Mouse (Mus musculus) CD4-positive, CD25-positive, alpha-beta regulatory T cell (primary cell): ENCODE data around the gene Olfr96. TPM values are rescaled to one million over a fixed set of nuclear protein-coding genes. Genes with fewer than 3 reads are reported as not detected.

ENCODE experiments used
- polyA plus RNA-seq: library from polyadenylated mRNA; unstranded; fragments of 100-300 nt; shearing (Covaris generic); gene quantifications from one replicate; pipeline ENCODE4 v1.2.1, GENCODE M21; 2017

Olfr96 gene
- not detected for polyA plus RNA-seq

DNA sequence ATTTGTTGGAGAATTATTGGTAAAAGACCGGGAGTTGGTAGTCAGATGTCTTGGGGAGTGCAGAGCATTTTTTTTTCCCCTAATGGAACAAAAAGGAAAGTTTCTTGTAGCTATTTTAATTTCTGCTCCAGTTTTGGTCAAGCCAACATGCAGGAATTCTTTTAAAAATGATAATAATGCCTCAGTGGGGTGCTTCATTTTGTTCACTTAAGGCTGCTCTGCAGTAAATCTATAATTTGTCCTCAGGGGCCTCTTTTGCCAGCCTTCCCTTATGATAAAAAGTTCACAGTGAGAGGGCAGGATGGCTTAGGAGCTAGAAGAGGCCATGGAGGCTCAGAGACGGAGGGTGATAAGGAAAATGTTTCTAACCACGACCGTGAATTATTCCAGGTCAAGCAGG, at the start of gene Olfr96:
Gene Olfr96 (plus strand): TSS at position 301 of the 400 bp plus-strand sequence.

DNA sequence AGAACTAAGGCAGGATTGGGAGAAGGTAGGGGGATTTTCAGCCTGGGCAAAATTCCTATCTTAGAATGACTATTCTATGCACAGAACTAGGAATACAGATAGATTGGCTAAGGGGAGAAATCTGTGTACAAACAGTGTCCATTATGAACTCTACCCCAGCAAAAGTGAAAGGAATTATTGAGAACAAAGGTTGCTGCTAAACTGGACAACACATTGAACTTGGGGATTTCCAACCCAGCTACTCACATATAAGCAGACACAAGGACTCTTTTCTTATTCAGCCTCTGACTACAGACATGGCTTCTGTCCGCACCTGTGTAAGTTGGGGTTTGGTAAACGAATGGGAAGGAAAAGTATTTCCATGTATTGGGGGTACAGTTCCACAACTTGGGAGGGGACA, 26.3 kb upstream of the Olfr96 start, which contains the start of gene Ubd:
Gene Ubd (plus strand): TSS at position 237 of the 400 bp plus-strand sequence.

DNA sequence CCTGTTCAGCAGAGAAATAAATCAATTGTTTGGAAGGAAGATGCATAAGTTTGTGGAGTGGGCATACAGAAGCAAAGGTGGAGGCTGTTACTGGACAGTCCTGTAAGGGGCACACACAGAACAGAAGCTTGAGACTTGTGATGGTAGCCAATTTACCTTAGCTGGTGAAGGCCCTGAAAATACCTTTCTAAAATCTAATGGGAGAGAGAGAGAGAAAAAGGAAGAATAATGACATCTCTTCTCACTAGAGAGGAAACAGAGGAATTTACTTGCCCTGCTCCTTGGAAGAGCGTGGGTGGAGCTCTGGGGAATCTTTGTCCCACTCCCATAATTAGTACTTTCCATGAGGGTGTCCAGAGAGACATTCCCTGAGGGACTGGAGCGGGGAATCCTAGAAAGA, 19.1 kb upstream of the Olfr96 start, which contains the start of gene Olfr94:
Gene Olfr94 (minus strand): TSS at position 101 of the 400 bp plus-strand sequence.

DNA sequence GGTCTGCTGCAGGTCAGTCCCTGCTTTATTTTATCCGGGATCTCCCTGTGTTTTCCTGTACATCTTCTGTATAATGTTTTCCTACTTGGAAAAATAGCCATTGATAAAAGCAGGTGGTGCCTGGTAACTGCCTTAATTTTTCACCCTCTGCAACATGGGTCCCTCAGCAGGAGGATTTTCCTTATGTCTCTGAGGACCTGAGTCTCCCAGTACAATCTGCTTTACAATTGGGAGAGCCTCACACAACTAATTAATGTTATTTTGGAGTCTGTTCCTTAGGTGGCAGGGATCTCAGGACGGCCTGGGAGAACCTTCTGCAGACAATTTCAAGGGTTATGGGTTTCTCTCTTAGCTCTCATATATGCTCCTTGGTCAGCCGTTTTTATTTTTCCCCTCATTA, 6.9 kb upstream of the Olfr96 start, which contains the start of gene Olfr95:
Gene Olfr95 (minus strand): TSS at position 101 of the 400 bp plus-strand sequence.

DNA sequence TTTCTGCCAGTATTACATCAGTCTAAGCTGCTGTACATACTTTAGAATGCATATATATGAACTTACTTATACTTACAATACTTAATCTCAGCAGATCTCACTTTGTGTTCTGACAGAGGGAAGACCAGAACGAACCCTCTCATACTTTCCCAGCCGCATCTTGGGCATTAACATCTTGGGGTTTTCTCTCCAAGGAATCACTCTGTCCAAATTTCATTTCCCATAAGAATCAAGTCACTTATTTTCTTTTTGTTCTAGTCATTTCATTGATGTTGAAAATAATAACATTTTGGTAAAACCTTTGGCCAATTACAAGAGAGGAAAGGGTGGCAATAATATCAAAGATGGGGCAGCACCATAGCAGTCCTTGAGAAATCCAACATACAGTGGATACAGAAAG, 17.3 kb downstream of the Olfr96 start, which contains the start of gene Olfr97:
Gene Olfr97 (minus strand): TSS at position 101 of the 400 bp plus-strand sequence.

DNA sequence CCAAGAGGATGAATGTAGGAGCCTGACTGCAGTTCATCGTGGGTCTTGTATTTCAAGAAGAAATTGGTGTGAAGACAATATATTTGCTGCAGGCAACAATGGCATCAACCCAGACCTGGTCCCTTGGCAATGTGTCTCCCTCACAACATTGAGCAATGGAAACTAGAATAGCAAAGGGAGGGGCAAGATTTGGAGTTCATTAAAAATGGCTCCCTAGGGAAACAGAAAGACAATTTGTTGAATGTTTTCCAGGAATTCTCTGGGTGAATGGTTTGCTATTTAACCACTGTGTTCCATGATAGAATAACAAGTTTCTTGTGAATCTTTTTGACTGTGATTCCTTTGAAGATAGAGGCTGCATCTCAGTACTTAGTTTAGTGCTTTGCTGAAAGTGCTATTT, 43.7 kb downstream of the Olfr96 start, which contains the start of gene Olfr98:
Gene Olfr98 (minus strand): TSS at position 124 of the 400 bp plus-strand sequence.

DNA sequence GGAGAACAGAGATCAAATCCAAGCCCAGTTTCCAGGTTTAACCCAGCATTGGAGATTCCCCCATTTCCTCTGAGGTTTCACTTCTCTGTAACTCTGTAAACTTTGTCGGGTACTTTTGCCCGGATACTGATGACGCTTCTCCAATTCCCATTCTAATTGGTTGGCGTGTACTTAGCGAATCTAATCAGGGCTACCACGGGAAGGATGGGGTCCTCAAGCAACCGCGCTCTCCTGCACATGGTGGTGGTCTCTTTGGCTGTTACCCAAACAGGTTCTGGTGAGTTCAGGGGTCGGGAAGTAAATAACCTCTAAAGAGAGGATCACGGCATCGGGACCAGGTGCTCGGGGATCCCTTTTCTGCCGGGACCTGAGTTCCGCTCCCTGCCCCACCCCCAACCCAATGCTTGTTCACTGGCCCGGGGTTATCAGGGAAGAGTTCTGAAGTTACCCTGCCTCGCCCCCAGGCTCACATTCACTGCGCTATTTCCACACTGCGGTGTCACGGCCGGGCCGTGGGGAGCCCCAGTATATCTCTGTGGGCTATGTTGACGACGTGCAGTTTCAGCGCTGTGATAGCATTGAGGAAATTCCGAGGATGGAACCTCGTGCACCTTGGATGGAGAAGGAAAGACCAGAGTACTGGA, 50.2 kb downstream of the Olfr96 start, which contains the start of gene H2-M3:
Gene H2-M3 (plus strand): TSS at position 163 of the 644 bp plus-strand sequence.

Other genes starting within 250 kb of the Olfr96 start
- not detected for gene 2410137M14Rik, start 238.9 kb upstream of the Olfr96 start, polyA plus RNA-seq
- not detected for gene H2-M5, start 230.6 kb upstream of the Olfr96 start, polyA plus RNA-seq
- not detected for gene Zfp57, start 219.0 kb upstream of the Olfr96 start, polyA plus RNA-seq
- not detected for gene Mog, start 196.7 kb upstream of the Olfr96 start, polyA plus RNA-seq
- 12.6 TPM for gene Gabbr1, start 174.2 kb upstream of the Olfr96 start, polyA plus RNA-seq
- gene Olfr90, start 131.6 kb upstream of the Olfr96 start, polyA plus RNA-seq, result 0.20 TPM
- gene Olfr91, start 121.9 kb upstream of the Olfr96 start, polyA plus RNA-seq, result not detected
- gene Olfr92, start 100.1 kb upstream of the Olfr96 start, polyA plus RNA-seq, result not detected
- gene Olfr93, start 58.7 kb upstream of the Olfr96 start, polyA plus RNA-seq, result not detected
- gene Ubd, start 26.3 kb upstream of the Olfr96 start, polyA plus RNA-seq, result 0.38 TPM
- gene Olfr94, start 19.2 kb upstream of the Olfr96 start, polyA plus RNA-seq, result not detected
- not detected for gene Olfr95, start 7.0 kb upstream of the Olfr96 start, polyA plus RNA-seq
- not detected for gene Olfr97, start 17.2 kb downstream of the Olfr96 start, polyA plus RNA-seq
- not detected for gene Olfr98, start 43.6 kb downstream of the Olfr96 start, polyA plus RNA-seq
- 103 TPM for gene H2-M3, start 50.1 kb downstream of the Olfr96 start, polyA plus RNA-seq
- 2.4 TPM for gene Olfr99, start 63.3 kb downstream of the Olfr96 start, polyA plus RNA-seq
- 0.10 TPM for gene Olfr101, start 84.2 kb downstream of the Olfr96 start, polyA plus RNA-seq
- 0.19 TPM for gene Olfr102, start 96.9 kb downstream of the Olfr96 start, polyA plus RNA-seq
- not detected for gene Olfr103, start 119.6 kb downstream of the Olfr96 start, polyA plus RNA-seq
- gene Olfr104-ps, start 139.4 kb downstream of the Olfr96 start, polyA plus RNA-seq, result not detected
- gene Olfr105-ps, start 158.9 kb downstream of the Olfr96 start, polyA plus RNA-seq, result not detected
- not detected for gene Olfr106-ps, start 170.2 kb downstream of the Olfr96 start, polyA plus RNA-seq
- gene Olfr107, start 179.1 kb downstream of the Olfr96 start, polyA plus RNA-seq, result 0.05 TPM
- not detected for gene Olfr108, start 225.3 kb downstream of the Olfr96 start, polyA plus RNA-seq
- 0.11 TPM for gene Olfr109, start 238.8 kb downstream of the Olfr96 start, polyA plus RNA-seq